Mouse (Mus musculus): ENCODE measurements around the gene Magohb. TPM values are rescaled to one million over a fixed set of nuclear protein-coding genes. Genes with fewer than 3 reads are reported as not detected.

Magohb gene
- polyA plus RNA-seq, 2 experiments from 2014 or later: 17.9 to 25.5 TPM

GRCm38 (mm10) chr6:131262009-131262408, 31.0 kb downstream of the Magohb start:
- no peak for ATAC-seq

DNA sequence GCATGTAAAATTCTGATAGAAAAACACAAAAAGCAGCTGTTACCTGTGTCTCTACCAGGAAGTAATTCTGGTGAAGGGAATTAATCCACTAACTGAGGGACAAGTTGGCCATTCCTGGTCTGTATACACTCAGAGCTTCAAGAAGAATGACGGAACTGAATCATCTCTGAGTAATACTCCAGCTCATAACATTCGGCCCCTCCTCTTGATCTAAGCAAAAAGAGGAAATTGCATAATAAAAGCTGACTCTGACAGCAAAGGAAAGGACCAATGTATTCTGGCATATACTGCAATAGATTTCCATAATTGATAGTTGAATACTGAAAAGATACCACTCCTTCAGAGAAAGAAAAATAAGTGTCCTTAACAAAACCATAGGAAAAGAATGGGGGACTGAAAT, 45.8 kb downstream of the Magohb start, which contains the start of gene Klra2:
Klra2 (minus strand) TSS at position 157 of the 400 bp plus-strand sequence.
- ATAC-seq: no peak

DNA sequence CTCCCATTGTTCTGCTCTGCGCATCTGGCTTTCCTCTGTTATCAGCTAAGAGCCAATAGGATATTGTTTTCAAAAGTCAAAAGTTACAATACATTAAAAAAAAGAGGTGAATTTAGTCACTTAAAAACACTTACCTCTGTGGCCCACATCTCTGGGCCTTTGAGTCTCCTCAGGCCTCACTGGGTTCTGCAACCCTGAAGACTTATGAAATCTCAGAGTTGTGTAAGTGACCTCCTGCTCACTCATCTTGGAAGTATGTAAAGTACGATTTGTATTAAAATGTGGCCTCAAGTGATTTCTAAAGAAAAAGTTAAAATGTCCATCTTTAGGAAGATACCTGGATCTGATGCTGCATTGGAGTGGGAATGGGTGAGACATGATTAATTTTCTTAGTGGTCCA, 48.0 kb downstream of the Magohb start:
- ATAC-seq: no peak

Other genes with a start within 250 kb of the Magohb start
- gene Klra2, start 45.9 kb downstream of the Magohb start, polyA plus RNA-seq (2017; shearing (Covaris generic)): under 1 TPM in 1 of 2 experiments, not detected in 1; 0.52 TPM
- not detected for gene Styk1, start 60.4 kb upstream of the Magohb start, polyA plus RNA-seq (2017; shearing (Covaris generic))
- gene Ybx3, start 95.2 kb upstream of the Magohb start, polyA plus RNA-seq (2017; shearing (Covaris generic)): 10 to 100 TPM; 18.0 to 21.9 TPM
- gene 5430401F13Rik, start 193.2 kb upstream of the Magohb start, polyA plus RNA-seq (2017; shearing (Covaris generic)): not detected
- not detected for gene Gm6619, start 193.2 kb upstream of the Magohb start, polyA plus RNA-seq (2017; shearing (Covaris generic))